Mouse (Mus musculus) C2C12 (cell line): ENCODE measurements at regions not wholly inside any gene's neighbourhood (a gene's known extent, or its start where the extent isn't known, plus 50 kb on each side); places are given as distances from the start of the nearest gene placed in this dataset.

Experiments used
- CTCF ChIP-seq: IDR thresholded peaks from one replicate; pipeline ENCODE4 v1.5.1; 2011; ENCODE audit not compliant: control insufficient read depth, insufficient read depth, insufficient read length
- MAX ChIP-seq: IDR thresholded peaks from one replicate; pipeline ENCODE4 v1.6.1; 2011; ENCODE audit warnings: mild to moderate bottlenecking, control low read depth
- MYOG ChIP-seq: IDR thresholded peaks from one replicate; pipeline ENCODE4 v1.6.1; 2011; ENCODE audit not compliant: control insufficient read depth, insufficient read length; ENCODE audit errors: extremely low read depth
- USF1 ChIP-seq: IDR thresholded peaks from one replicate; pipeline ENCODE4 v1.6.1; 2011; ENCODE audit warnings: low read depth, mild to moderate bottlenecking, control low read depth, moderate library complexity

GRCm38 (mm10) chr7:94268665-94269320 lies 1189.1 kb downstream of the Fam181b start:
- TF ChIP-seq CTCF (no peak), MYOG (no peak), MAX (no peak), USF1 (no peak)
